ENCODE assay signal across 14 mouse cellular contexts in the genomic region with DNA sequence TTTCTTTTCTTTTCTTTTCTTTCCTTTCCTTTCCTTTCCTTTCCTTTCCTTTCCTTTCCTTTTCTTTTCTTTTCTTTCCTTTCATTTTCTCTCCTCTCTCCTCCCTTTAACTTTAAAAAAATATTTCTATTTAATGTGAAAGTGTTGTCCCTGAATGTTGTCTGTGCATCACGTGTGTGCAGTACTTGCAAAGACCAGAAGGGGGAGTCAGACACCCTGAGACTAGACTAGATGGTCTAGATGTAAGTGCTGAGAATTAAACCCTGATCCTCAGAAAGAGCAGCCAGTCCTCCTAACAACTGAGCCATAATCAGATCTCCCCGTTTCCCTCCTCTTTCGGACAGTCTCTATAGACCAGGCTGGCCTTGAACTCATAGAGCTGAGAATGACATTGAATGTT.
"Had no signal": no experiment of that assay in that cellular context is flagged by ENCODE, and none has a peak within 500 bp of the region (broad histone marks: within the 10 kb centered on the region; RNA-seq: fewer than 3 reads in every experiment).

No protein-coding gene starts in this region.

- H3K4me2 ChIP-seq: limb, embryonic 15.5 days; liver, embryonic 13.5 days; neural tube, embryonic 13.5 days had no signal

- H3K27ac ChIP-seq: left cerebral cortex, adult 2 months; limb, embryonic 15.5 days; liver, embryonic 13.5 days; midbrain, embryonic 10.5 days; neural tube, embryonic 13.5 days had no signal

- H3K4me1 ChIP-seq: liver, embryonic 13.5 days; midbrain, embryonic 10.5 days had no signal

- ATAC-seq: lung, postnatal 0 days; midbrain, embryonic 16.5 days had no signal

- H3K27me3 ChIP-seq: liver, embryonic 13.5 days; neural tube, embryonic 13.5 days had no signal

- H3K4me3 ChIP-seq: left cerebral cortex, adult 2 months; limb, embryonic 15.5 days; liver, embryonic 13.5 days; midbrain, embryonic 10.5 days; neural tube, embryonic 13.5 days had no signal

- H3K36me3 ChIP-seq: limb, embryonic 15.5 days; liver, embryonic 13.5 days; midbrain, embryonic 10.5 days; neural tube, embryonic 13.5 days had no signal

- H3K9ac ChIP-seq: limb, embryonic 15.5 days; liver, embryonic 13.5 days; neural tube, embryonic 13.5 days had no signal

- H3K9me3 ChIP-seq: limb, embryonic 15.5 days; liver, embryonic 13.5 days; midbrain, embryonic 10.5 days; neural tube, embryonic 13.5 days had no signal

- DNase-seq: kidney, postnatal 25 days; liver, embryonic 13.5 days; lung, adult 18-20 months; lung, postnatal 4 days; retina, postnatal 1 day; right cerebral cortex, postnatal 4 days; spleen, adult 18-20 months; thymus, postnatal 36 days had no signal
